Mouse (Mus musculus) heart, adult 2 months (tissue): ENCODE data around the gene Gm9774. TPM values are rescaled to one million over a fixed set of nuclear protein-coding genes. Genes with fewer than 3 reads are reported as not detected.

Source experiments
- DNase-seq, 2 experiments: peaks; one replicate each; pipeline ENCODE4 v3.0.0; 2021
- H3K27ac ChIP-seq: fragments of 200-600 bp; 2 replicates; pipeline ENCODE4 v1.8.1; 2022
- H3K27me3 ChIP-seq: fragments of 200-500 bp; 2 replicates; pipeline ENCODE4 v1.6.1; 2012; ENCODE audit warnings: mild to moderate bottlenecking, low read length, inconsistent platforms, mixed read lengths; ENCODE audit not compliant: control insufficient read depth, insufficient read depth
- H3K36me3 ChIP-seq: fragments of 200-500 bp; 2 replicates; pipeline ENCODE4 v1.6.1; 2012; ENCODE audit warnings: low read length, inconsistent platforms; ENCODE audit not compliant: control insufficient read depth, insufficient read depth
- H3K4me1 ChIP-seq: fragments of 200-500 bp; 2 replicates; pipeline ENCODE4 v1.6.1; 2011; ENCODE audit warnings: low read length; ENCODE audit not compliant: control insufficient read depth, insufficient read depth
- H3K4me3 ChIP-seq: fragments of 200-600 bp; 2 replicates; pipeline ENCODE4 v1.8.1; 2022
- H3K79me2 ChIP-seq: fragments of 200-500 bp; replicated peaks from 2 replicates; pipeline ENCODE4 v1.6.1; 2012; ENCODE audit warnings: mild to moderate bottlenecking, inconsistent platforms, low read length, moderate library complexity, mixed read lengths; ENCODE audit not compliant: control insufficient read depth, insufficient read depth
- H3K9ac ChIP-seq: fragments of 200-500 bp; 2 replicates; pipeline ENCODE4 v1.6.1; 2012; ENCODE audit warnings: low read depth, mild to moderate bottlenecking, control low read depth, inconsistent platforms, low read length, mixed read lengths
- CTCF ChIP-seq: fragments of 200-600 bp; IDR thresholded peaks from 2 replicates; pipeline ENCODE4 v1.8.1; 2022; ENCODE audit warnings: antibody characterized with exemption, mild to moderate bottlenecking, moderate library complexity
- EP300 ChIP-seq: fragments of 200-500 bp; IDR thresholded peaks from 2 replicates; pipeline ENCODE4 v1.6.1; 2011; ENCODE audit warnings: low read depth, low read length, control low read depth; ENCODE audit not compliant: insufficient read depth
- POLR2A ChIP-seq: fragments of 200-500 bp; IDR thresholded peaks from 2 replicates; pipeline ENCODE4 v1.6.1; 2011; ENCODE audit warnings: mild to moderate bottlenecking, low read depth, low read length, control low read depth; ENCODE audit not compliant: insufficient read depth
- WGBS: fragments of 180-500 bp; shearing (Covaris S2); methylation state at CpG from one replicate; pipeline ENCODE4 v1.1.7; 2018; 5-methylcytosine and 5-hydroxymethylcytosine counted together
- intact Hi-C: fragments of 180-260 bp; cut with DNase I; formaldehyde crosslinking; loops from one replicate; pipeline ENCODE4 v1.15.1; 2025
- long read RNA-seq: library from polyadenylated mRNA; stranded (forward); transcript quantifications from one replicate; pipeline ENCODE4 v2.0.0, GENCODE M21; 2021
- polyA plus RNA-seq: library from polyadenylated mRNA; depleted of rRNA; stranded (reverse); fragments of >200 nt; gene quantifications from 2 replicates; pipeline ENCODE4 v1.2.3, GENCODE M21; 2012; rRNA removed
- total RNA-seq, 2 experiments: library from RNA; stranded (reverse); gene quantifications; 2 replicates each; pipeline ENCODE4 v1.2.3; 2021

Gene Gm9774
- total RNA-seq (1 to 10 TPM; 3.3 to 3.5 TPM), polyA plus RNA-seq (4.6 and 4.7 TPM in 2 replicates)
- long read RNA-seq, partial matches to known transcripts = 0 of 1 reads
- long read RNA-seq, other reads (novel, unspliced or antisense) = 0 of 1 reads

GRCm38 (mm10) chr3:92429323-92429722, at the start of gene Gm9774:
Gene Gm9774 (minus strand): TSS chr3:92429423.
- H3K9ac ChIP-seq = no peak within 1 kb of the TSS
- H3K27ac ChIP-seq = no peak within 1 kb of the TSS
- no peaks in the 10 kb centered on the region for H3K27me3 ChIP-seq
- H3K36me3 ChIP-seq = no peaks in the 10 kb centered on the region
- DNase-seq = no peak
- H3K79me2 ChIP-seq = no peaks in the 10 kb centered on the region
- WGBS = 81% methylated on average over 6 of the region's 6 CpGs
- H3K4me1 ChIP-seq = no peaks in the 10 kb centered on the region
- no peak for TF ChIP-seq CTCF
- no peak for TF ChIP-seq EP300
- TF ChIP-seq POLR2A = no peak
- H3K4me3 ChIP-seq = no peak within 1 kb of the TSS
- intact Hi-C loops = no loop called here

- 74% methylated on average over 2 of the region's 2 CpGs for WGBS
- H3K4me1 ChIP-seq = no peaks in the 10 kb centered on the region
- intact Hi-C loops = no loop called here
Measured at GRCm38 (mm10) chr3:92470111-92470510, 40.9 kb upstream of the Gm9774 start.

GRCm38 (mm10) chr3:92467424-92467823, 38.2 kb upstream of the Gm9774 start:
- H3K36me3 ChIP-seq = no peaks in the 10 kb centered on the region
- no peaks in the 10 kb centered on the region for H3K4me1 ChIP-seq
- no peak for TF ChIP-seq EP300
- TF ChIP-seq POLR2A = no peak
- TF ChIP-seq CTCF = no peak
- no peaks in the 10 kb centered on the region for H3K27me3 ChIP-seq
- H3K27ac ChIP-seq = no peak overlapping the region
- no peak overlapping the region for H3K4me3 ChIP-seq
- H3K9ac ChIP-seq = no peak overlapping the region
- H3K79me2 ChIP-seq = no peaks in the 10 kb centered on the region
- no peak for DNase-seq
- intact Hi-C loops = no loop called here

More at GRCm38 (mm10) chr3:92470111-92470510, 40.9 kb upstream of the Gm9774 start:
- no peak overlapping the region for H3K27ac ChIP-seq
- no peaks in the 10 kb centered on the region for H3K36me3 ChIP-seq
- no peak overlapping the region for H3K4me3 ChIP-seq
- DNase-seq = no peak
- no peaks in the 10 kb centered on the region for H3K79me2 ChIP-seq
- no peaks in the 10 kb centered on the region for H3K27me3 ChIP-seq
- H3K9ac ChIP-seq = no peak overlapping the region
- TF ChIP-seq CTCF (no peak), EP300 (no peak), POLR2A (no peak)

- Histone ChIP-seq H3K4me3 (no peak overlapping the region), H3K27me3 (no peaks in the 10 kb centered on the region), H3K79me2 (no peaks in the 10 kb centered on the region), H3K4me1 (no peaks in the 10 kb centered on the region), H3K36me3 (no peaks in the 10 kb centered on the region), H3K27ac (no peak overlapping the region), H3K9ac (no peak overlapping the region)
- intact Hi-C loops = no loop called here
- TF ChIP-seq CTCF (no peak), POLR2A (no peak), EP300 (no peak)
- WGBS = 53% methylated on average over 1 of the region's 1 CpGs
- DNase-seq = no peak
Measured at GRCm38 (mm10) chr3:92466576-92466975, 37.4 kb upstream of the Gm9774 start.

- Histone ChIP-seq H3K9ac (no peak within 1 kb of the TSS), H3K27me3 (no peaks in the 10 kb centered on the region), H3K4me1 (no peaks in the 10 kb centered on the region), H3K79me2 (no peaks in the 10 kb centered on the region), H3K36me3 (no peaks in the 10 kb centered on the region), H3K27ac (no peak within 1 kb of the TSS), H3K4me3 (no peak within 1 kb of the TSS)
- WGBS = 40% methylated on average over 2 of the region's 2 CpGs
- TF ChIP-seq EP300 = no peak
- TF ChIP-seq POLR2A = no peak
- TF ChIP-seq CTCF = no peak
- DNase-seq = no peak
- intact Hi-C loops = no loop called here
Measured at GRCm38 (mm10) chr3:92458620-92459019, 29.4 kb upstream of the Gm9774 start, which contains the start of gene Sprr3. Gene Sprr3 (minus strand): TSS chr3:92458720.

GRCm38 (mm10) chr3:92455151-92455550, 25.9 kb upstream of the Gm9774 start:
- intact Hi-C loops = no loop called here
- Histone ChIP-seq H3K4me3 (no peak overlapping the region), H3K9ac (no peak overlapping the region), H3K79me2 (no peaks in the 10 kb centered on the region), H3K4me1 (no peaks in the 10 kb centered on the region), H3K36me3 (no peaks in the 10 kb centered on the region), H3K27me3 (no peaks in the 10 kb centered on the region), H3K27ac (no peak overlapping the region)
- DNase-seq = no peak
- TF ChIP-seq CTCF (no peak), EP300 (no peak), POLR2A (no peak)
- 65% methylated on average over 5 of the region's 5 CpGs for WGBS

GRCm38 (mm10) chr3:92440177-92440576, 11.0 kb upstream of the Gm9774 start:
- Histone ChIP-seq H3K9ac (no peak overlapping the region), H3K4me1 (no peaks in the 10 kb centered on the region), H3K4me3 (no peak overlapping the region), H3K27ac (no peak overlapping the region), H3K79me2 (no peaks in the 10 kb centered on the region), H3K36me3 (no peaks in the 10 kb centered on the region), H3K27me3 (no peaks in the 10 kb centered on the region)
- intact Hi-C loops = no loop called here
- DNase-seq = no peak
- no peak for TF ChIP-seq EP300
- no peak for TF ChIP-seq CTCF
- no peak for TF ChIP-seq POLR2A
- 81% methylated on average over 3 of the region's 3 CpGs for WGBS
